Comparison of ENCODE assay signal across 45 mouse cellular contexts in the genomic region with DNA sequence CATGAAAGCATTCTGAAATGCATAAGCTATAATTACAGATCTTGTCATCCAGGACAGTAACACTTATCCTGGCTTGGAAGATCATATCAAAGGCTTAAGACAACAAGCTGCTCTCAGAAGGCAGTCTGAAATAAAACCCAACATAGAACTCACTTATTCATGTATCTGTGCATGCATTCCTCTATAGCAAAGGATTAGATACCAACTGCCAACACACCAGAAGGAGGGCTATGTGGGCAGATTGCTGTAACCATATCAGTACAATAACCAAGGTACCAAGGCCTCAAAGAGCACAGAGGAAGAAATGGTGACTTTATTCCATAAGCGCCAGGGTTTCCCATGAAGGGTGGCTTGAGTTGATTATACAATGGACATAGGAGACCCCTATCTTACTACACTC. TPM values are rescaled to one million over a fixed set of nuclear protein-coding genes. Genes with fewer than 3 reads are reported as not detected.
"Had no signal": no experiment of that assay in that cellular context is flagged by ENCODE, and none has a peak within 500 bp of the region (broad histone marks: within the 10 kb centered on the region; RNA-seq: fewer than 3 reads in every experiment).

No protein-coding gene starts in this region.

- H3K36me3 ChIP-seq: limb, embryonic 10.5 days; limb, embryonic 12.5 days; limb, embryonic 13.5 days; limb, embryonic 15.5 days; midbrain, embryonic 10.5 days; midbrain, embryonic 12.5 days; midbrain, embryonic 13.5 days; midbrain, embryonic 15.5 days; neural tube, embryonic 12.5 days; neural tube, embryonic 13.5 days had no signal

- H3K27me3 ChIP-seq: limb, embryonic 15.5 days; liver, embryonic 13.5 days; liver, embryonic 15.5 days; lung, embryonic 15.5 days; midbrain, embryonic 15.5 days had no signal

- H3K9me3 ChIP-seq: limb, embryonic 10.5 days; limb, embryonic 12.5 days; limb, embryonic 13.5 days; limb, embryonic 15.5 days; liver, embryonic 13.5 days; liver, embryonic 15.5 days; lung, embryonic 15.5 days; megakaryocyte, embryonic 14.5 days; midbrain, embryonic 10.5 days; midbrain, embryonic 12.5 days; midbrain, embryonic 13.5 days; midbrain, embryonic 15.5 days; neural tube, embryonic 12.5 days; neural tube, embryonic 13.5 days had no signal

- H3K4me1 ChIP-seq: limb, embryonic 10.5 days; limb, embryonic 12.5 days; limb, embryonic 15.5 days; midbrain, embryonic 10.5 days; midbrain, embryonic 12.5 days; midbrain, embryonic 13.5 days; midbrain, embryonic 15.5 days; neural tube, embryonic 12.5 days; neural tube, embryonic 13.5 days had no signal

- H3K4me3 ChIP-seq: limb, embryonic 10.5 days; limb, embryonic 12.5 days; limb, embryonic 13.5 days; limb, embryonic 15.5 days; liver, embryonic 13.5 days; liver, embryonic 15.5 days; lung, embryonic 15.5 days; megakaryocyte, embryonic 14.5 days; midbrain, embryonic 10.5 days; midbrain, embryonic 12.5 days; midbrain, embryonic 13.5 days; midbrain, embryonic 15.5 days; myocyte; neural tube, embryonic 12.5 days; neural tube, embryonic 13.5 days had no signal

- DNase-seq: left cerebral cortex, postnatal 4 days; liver; liver, embryonic 13.5 days; liver, postnatal 0 days; lung, adult 18-20 months; lung, adult 2 months; lung, embryonic 14.5 days; lung, postnatal 10 days; lung, postnatal 14 days; lung, postnatal 36 days; lung, postnatal 4 days; midbrain, embryonic 14.5 days had no signal

- H3K4me2 ChIP-seq: limb, embryonic 12.5 days; limb, embryonic 13.5 days; limb, embryonic 15.5 days; liver, embryonic 11.5 days; liver, embryonic 13.5 days; liver, embryonic 15.5 days; lung, embryonic 14.5 days; lung, embryonic 15.5 days; midbrain, embryonic 11.5 days; midbrain, embryonic 12.5 days; midbrain, embryonic 13.5 days; midbrain, embryonic 15.5 days; neural tube, embryonic 12.5 days; neural tube, embryonic 13.5 days had no signal

- ATAC-seq: liver, postnatal 0 days; lung, postnatal 0 days; midbrain, embryonic 13.5 days; midbrain, embryonic 15.5 days; midbrain, embryonic 16.5 days had no signal

- H3K27ac ChIP-seq: limb, embryonic 10.5 days; limb, embryonic 12.5 days; limb, embryonic 13.5 days; limb, embryonic 15.5 days; liver, embryonic 13.5 days; liver, embryonic 14.5 days; liver, embryonic 15.5 days; lung, embryonic 15.5 days; macrophage; midbrain, embryonic 10.5 days; midbrain, embryonic 12.5 days; midbrain, embryonic 13.5 days; midbrain, embryonic 15.5 days; neural tube, embryonic 12.5 days; neural tube, embryonic 13.5 days had no signal

- H3K9ac ChIP-seq: limb, embryonic 12.5 days; limb, embryonic 13.5 days; limb, embryonic 15.5 days; liver, embryonic 13.5 days; liver, embryonic 14.5 days; liver, embryonic 15.5 days; liver, postnatal 0 days; lung, embryonic 14.5 days; lung, embryonic 15.5 days; midbrain, embryonic 12.5 days; midbrain, embryonic 13.5 days; midbrain, embryonic 15.5 days; neural tube, embryonic 12.5 days; neural tube, embryonic 13.5 days had no signal

RNA-seq across cellular contexts. Expression of gene Gm5269, which starts 29.7 kb away (rescaled TPM):
- total RNA-seq: left cerebral cortex, postnatal 10 days; left cerebral cortex, postnatal 14 days; left cerebral cortex, postnatal 25 days; left cerebral cortex, postnatal 36 days; left cerebral cortex, postnatal 4 days; megakaryocyte progenitor cell, adult 5-6 weeks; megakaryocyte, adult 5-6 weeks; megakaryocyte-erythroid progenitor cell, adult 5-6 weeks; midbrain, postnatal 0 days; monocyte, adult 5-6 weeks had no signal
- polyA plus RNA-seq: limb, embryonic 10.5 days; limb, embryonic 11.5 days; limb, embryonic 12.5 days; limb, embryonic 13.5 days; limb, embryonic 14.5 days; limb, embryonic 15.5 days; liver, embryonic 11.5 days; liver, embryonic 13.5 days; liver, embryonic 15.5 days; liver, postnatal 0 days; lung, adult 2 months; lung, embryonic 14.5 days; lung, embryonic 15.5 days; lung, embryonic 16.5 days; lung, postnatal 0 days; macrophage; midbrain, embryonic 10.5 days; midbrain, embryonic 11.5 days; midbrain, embryonic 12.5 days; midbrain, embryonic 13.5 days; midbrain, embryonic 14.5 days; midbrain, embryonic 15.5 days; midbrain, embryonic 16.5 days; midbrain, postnatal 0 days; myocyte; neural tube, embryonic 11.5 days; neural tube, embryonic 12.5 days; neural tube, embryonic 13.5 days had no signal
